Mouse (Mus musculus) liver, embryonic 13.5 days (tissue): ENCODE data around the gene Slc8a1. TPM values are rescaled to one million over a fixed set of nuclear protein-coding genes. Genes with fewer than 3 reads are reported as not detected.

Experiments
- ATAC-seq: fragments of 200-750 bp; cut with Nextera tagmentation; 2 replicates; pipeline ENCODE4 v1.8.0; 2017; ENCODE audit warnings: low read depth, mild to moderate bottlenecking, moderate number of reproducible peaks, moderate library complexity
- DNase-seq: peaks from one replicate; pipeline ENCODE4 v3.0.0; 2022
- H3K27ac ChIP-seq: fragments of 300-500 bp; sonication (generic); 2 replicates; pipeline ENCODE4 v1.5.1; 2015; ENCODE audit warnings: moderate library complexity, mild to moderate bottlenecking, inconsistent platforms
- H3K27me3 ChIP-seq: fragments of 300-500 bp; sonication (generic); 2 replicates; pipeline ENCODE4 v1.6.1; 2015; ENCODE audit warnings: mild to moderate bottlenecking, inconsistent platforms
- H3K36me3 ChIP-seq: fragments of 300-500 bp; sonication (generic); 2 replicates; pipeline ENCODE4 v1.6.1; 2015; ENCODE audit warnings: mild to moderate bottlenecking, inconsistent platforms
- H3K4me1 ChIP-seq: fragments of 300-500 bp; sonication (generic); replicated peaks from 2 replicates; pipeline ENCODE4 v1.6.1; 2015; ENCODE audit warnings: inconsistent platforms
- H3K4me2 ChIP-seq: fragments of 300-500 bp; sonication (generic); 2 replicates; pipeline ENCODE4 v1.6.1; 2015; ENCODE audit warnings: inconsistent platforms, mild to moderate bottlenecking, moderate library complexity
- H3K4me3 ChIP-seq: fragments of 300-500 bp; sonication (generic); replicated peaks from 2 replicates; pipeline ENCODE4 v1.5.1; 2015; ENCODE audit warnings: mild to moderate bottlenecking, inconsistent platforms
- H3K9ac ChIP-seq: fragments of 300-500 bp; sonication (generic); 2 replicates; pipeline ENCODE4 v1.6.1; 2015; ENCODE audit warnings: mild to moderate bottlenecking, inconsistent platforms
- H3K9me3 ChIP-seq: fragments of 300-500 bp; sonication (generic); replicated peaks from 2 replicates; pipeline ENCODE4 v1.6.1; 2016; ENCODE audit warnings: inconsistent platforms
- WGBS: fragments of 180-500 bp; shearing (Covaris S2); methylation state at CpG from one replicate; pipeline ENCODE4 v1.1.7; 2015; ENCODE audit not compliant: insufficient replicate concordance; 5-methylcytosine and 5-hydroxymethylcytosine counted together
- polyA plus RNA-seq: library from polyadenylated mRNA; unstranded; fragments of >200 nt; fragmentation: Nextera tagmentation; extraction: Ambion mirVana; gene quantifications from 2 replicates; pipeline ENCODE4 v1.2.1, GENCODE M21; 2015

Slc8a1 gene
- polyA plus RNA-seq, 1 experiment from 2014 or later = 0.47 TPM

GRCm38 (mm10) chr17:81500686-81501407 is 237.3 kb downstream of the Slc8a1 start:
- no peaks in the 10 kb centered on the region for H3K4me1 ChIP-seq
- no peaks in the 10 kb centered on the region for H3K27me3 ChIP-seq
- ATAC-seq (no peak), DNase-seq (no peak)
- 69% methylated on average over 5 of the region's 5 CpGs for WGBS
- H3K4me3 ChIP-seq = no peak overlapping the region
- H3K9ac ChIP-seq = no peak overlapping the region
- H3K36me3 ChIP-seq = no peaks in the 10 kb centered on the region
- no peak overlapping the region for H3K27ac ChIP-seq
- no peaks in the 10 kb centered on the region for H3K9me3 ChIP-seq
- no peak overlapping the region for H3K4me2 ChIP-seq

- no peaks in the 10 kb centered on the region for H3K27me3 ChIP-seq
- no peak overlapping the region for H3K9ac ChIP-seq
- DNase-seq = no peak
- H3K4me3 ChIP-seq = no peak overlapping the region
- H3K9me3 ChIP-seq = no peaks in the 10 kb centered on the region
- no peaks in the 10 kb centered on the region for H3K4me1 ChIP-seq
- ATAC-seq = no peak
- H3K4me2 ChIP-seq = no peak overlapping the region
- H3K27ac ChIP-seq = no peak overlapping the region
- no peaks in the 10 kb centered on the region for H3K36me3 ChIP-seq
These were observed 240.3 kb downstream of the Slc8a1 start for GRCm38 (mm10) chr17:81497919-81498318.

GRCm38 (mm10) chr17:81496616-81497015 is 241.6 kb downstream of the Slc8a1 start:
- H3K4me3 ChIP-seq = no peak overlapping the region
- no peak overlapping the region for H3K27ac ChIP-seq
- H3K4me2 ChIP-seq = no peak overlapping the region
- H3K27me3 ChIP-seq = no peaks in the 10 kb centered on the region
- ATAC-seq (no peak), DNase-seq (no peak)
- H3K36me3 ChIP-seq = no peaks in the 10 kb centered on the region
- no peaks in the 10 kb centered on the region for H3K4me1 ChIP-seq
- H3K9me3 ChIP-seq = no peaks in the 10 kb centered on the region
- 61% methylated on average over 1 of the region's 1 CpGs for WGBS
- H3K9ac ChIP-seq = no peak overlapping the region

GRCm38 (mm10) chr17:81492216-81492865 is 245.8 kb downstream of the Slc8a1 start:
- Histone ChIP-seq H3K9me3 (no peaks in the 10 kb centered on the region), H3K27ac (no peak overlapping the region), H3K4me1 (no peaks in the 10 kb centered on the region), H3K9ac (no peak overlapping the region), H3K4me2 (no peak overlapping the region), H3K4me3 (no peak overlapping the region), H3K36me3 (no peaks in the 10 kb centered on the region), H3K27me3 (no peaks in the 10 kb centered on the region)
- DNase-seq (no peak), ATAC-seq (no peak)
- 64% methylated on average over 6 of the region's 6 CpGs for WGBS

- no peak overlapping the region for H3K4me3 ChIP-seq
- WGBS = 44% methylated on average over 1 of the region's 1 CpGs
- no peak for DNase-seq
- no peaks in the 10 kb centered on the region for H3K27me3 ChIP-seq
- no peak overlapping the region for H3K27ac ChIP-seq
- ATAC-seq = no peak
- H3K36me3 ChIP-seq = no peaks in the 10 kb centered on the region
- no peak overlapping the region for H3K9ac ChIP-seq
- no peaks in the 10 kb centered on the region for H3K4me1 ChIP-seq
- no peaks in the 10 kb centered on the region for H3K9me3 ChIP-seq
- H3K4me2 ChIP-seq = no peak overlapping the region
These were observed 251.8 kb downstream of the Slc8a1 start for GRCm38 (mm10) chr17:81486388-81486787.

- DNase-seq (no peak), ATAC-seq (no peak)
- no peak overlapping the region for H3K27ac ChIP-seq
- no peaks in the 10 kb centered on the region for H3K27me3 ChIP-seq
- WGBS = 67% methylated on average over 11 of the region's 11 CpGs
- no peaks in the 10 kb centered on the region for H3K9me3 ChIP-seq
- no peak overlapping the region for H3K4me2 ChIP-seq
- H3K4me1 ChIP-seq = no peaks in the 10 kb centered on the region
- H3K36me3 ChIP-seq = no peaks in the 10 kb centered on the region
- no peak overlapping the region for H3K4me3 ChIP-seq
- H3K9ac ChIP-seq = no peak overlapping the region
These were observed 256.2 kb downstream of the Slc8a1 start for GRCm38 (mm10) chr17:81481843-81482490.

- DNase-seq (no peak), ATAC-seq (no peak)
- 69% methylated on average over 21 of the region's 21 CpGs for WGBS
- H3K27me3 ChIP-seq = no peaks in the 10 kb centered on the region
- H3K36me3 ChIP-seq = no peaks in the 10 kb centered on the region
- H3K4me2 ChIP-seq = no peak overlapping the region
- no peak overlapping the region for H3K9ac ChIP-seq
- H3K27ac ChIP-seq = no peak overlapping the region
- H3K9me3 ChIP-seq = no peaks in the 10 kb centered on the region
- no peak overlapping the region for H3K4me3 ChIP-seq
- H3K4me1 ChIP-seq = no peaks in the 10 kb centered on the region
These were observed 257.6 kb downstream of the Slc8a1 start for GRCm38 (mm10) chr17:81480351-81481161.

- no peaks in the 10 kb centered on the region for H3K36me3 ChIP-seq
- WGBS = 58% methylated on average over 4 of the region's 4 CpGs
- no peaks in the 10 kb centered on the region for H3K27me3 ChIP-seq
- H3K27ac ChIP-seq = no peak overlapping the region
- H3K4me1 ChIP-seq = no peaks in the 10 kb centered on the region
- no peak overlapping the region for H3K9ac ChIP-seq
- ATAC-seq = no peak
- H3K9me3 ChIP-seq = no peaks in the 10 kb centered on the region
- no peak overlapping the region for H3K4me3 ChIP-seq
- no peak overlapping the region for H3K4me2 ChIP-seq
- no peak for DNase-seq
These were observed 258.4 kb downstream of the Slc8a1 start for GRCm38 (mm10) chr17:81479807-81480206.

- Histone ChIP-seq H3K27me3 (no peaks in the 10 kb centered on the region), H3K4me2 (no peak overlapping the region), H3K9ac (no peak overlapping the region), H3K36me3 (no peaks in the 10 kb centered on the region), H3K9me3 (no peaks in the 10 kb centered on the region), H3K27ac (no peak overlapping the region), H3K4me3 (no peak overlapping the region), H3K4me1 (no peaks in the 10 kb centered on the region)
- 59% methylated on average over 1 of the region's 1 CpGs for WGBS
- DNase-seq (no peak), ATAC-seq (no peak)
These were observed 260.8 kb downstream of the Slc8a1 start for GRCm38 (mm10) chr17:81477420-81477819.

- no peak for DNase-seq
- 65% methylated on average over 3 of the region's 3 CpGs for WGBS
- H3K36me3 ChIP-seq = no peaks in the 10 kb centered on the region
These were observed 264.8 kb downstream of the Slc8a1 start for GRCm38 (mm10) chr17:81473363-81473762.

GRCm38 (mm10) chr17:81468941-81469340 is 269.2 kb downstream of the Slc8a1 start:
- no peaks in the 10 kb centered on the region for H3K4me1 ChIP-seq
- H3K9ac ChIP-seq = no peak overlapping the region
- no peak overlapping the region for H3K4me2 ChIP-seq
- no peaks in the 10 kb centered on the region for H3K36me3 ChIP-seq
- no peaks in the 10 kb centered on the region for H3K9me3 ChIP-seq
- no peak for DNase-seq
- 60% methylated on average over 5 of the region's 5 CpGs for WGBS
- no peak overlapping the region for H3K4me3 ChIP-seq
- H3K27ac ChIP-seq = no peak overlapping the region
- ATAC-seq = no peak
- H3K27me3 ChIP-seq = no peaks in the 10 kb centered on the region

More at GRCm38 (mm10) chr17:81473363-81473762, 264.8 kb downstream of the Slc8a1 start:
- ATAC-seq = no peak
- H3K27ac ChIP-seq = no peak overlapping the region
- H3K4me1 ChIP-seq = no peaks in the 10 kb centered on the region
- no peak overlapping the region for H3K4me2 ChIP-seq
- H3K4me3 ChIP-seq = no peak overlapping the region
- H3K27me3 ChIP-seq = no peaks in the 10 kb centered on the region
- H3K9me3 ChIP-seq = no peaks in the 10 kb centered on the region
- H3K9ac ChIP-seq = no peak overlapping the region
